Mouse (Mus musculus): ENCODE results near the gene Ddah1.

The Ddah1 gene

DNA sequence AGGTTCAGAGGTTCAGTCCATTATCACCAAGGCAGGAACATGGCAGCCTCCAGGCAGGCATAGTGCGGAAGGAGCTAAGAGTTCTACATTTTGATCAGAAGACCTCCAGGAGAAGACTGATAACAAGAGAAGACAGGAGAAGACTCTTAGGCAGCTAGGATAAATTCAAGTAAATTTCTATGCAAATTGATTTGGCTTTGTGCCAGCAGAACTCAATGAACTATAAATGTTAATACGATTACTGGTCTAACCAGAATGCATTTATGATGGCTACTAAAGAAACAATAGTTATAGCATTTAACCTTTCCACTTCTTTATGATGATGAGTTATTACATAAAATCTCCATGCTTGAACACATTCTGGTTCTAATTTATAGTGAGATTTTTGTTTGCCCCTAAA lies 87.8 kb downstream of the Ddah1 start:
- Histone ChIP-seq H3K4me1 (replicated peaks; ENCODE audit: low read depth, low read length) (no peaks in the 10 kb centered on the region), H3K4me3 (replicated peaks; ENCODE audit: low read length) (no peak overlapping the region), H3K36me3 (ENCODE audit: insufficient read depth, low read length) (no peaks in the 10 kb centered on the region), H3K27me3 (ENCODE audit: insufficient read depth, low read length) (no peaks in the 10 kb centered on the region), H3K9me3 (ENCODE audit: low read length) (no peaks in the 10 kb centered on the region)
- TF ChIP-seq POU5F1 (IDR thresholded peaks at IDR 0.05; ENCODE audit: borderline replicate concordance, low read length): no peak
- TF ChIP-seq NANOG (IDR thresholded peaks at IDR 0.05; ENCODE audit: borderline replicate concordance, low read length): no peak
- no peak for TF ChIP-seq CTCF (conservative IDR thresholded peaks at IDR 0.05; ENCODE audit: low read length)

DNA sequence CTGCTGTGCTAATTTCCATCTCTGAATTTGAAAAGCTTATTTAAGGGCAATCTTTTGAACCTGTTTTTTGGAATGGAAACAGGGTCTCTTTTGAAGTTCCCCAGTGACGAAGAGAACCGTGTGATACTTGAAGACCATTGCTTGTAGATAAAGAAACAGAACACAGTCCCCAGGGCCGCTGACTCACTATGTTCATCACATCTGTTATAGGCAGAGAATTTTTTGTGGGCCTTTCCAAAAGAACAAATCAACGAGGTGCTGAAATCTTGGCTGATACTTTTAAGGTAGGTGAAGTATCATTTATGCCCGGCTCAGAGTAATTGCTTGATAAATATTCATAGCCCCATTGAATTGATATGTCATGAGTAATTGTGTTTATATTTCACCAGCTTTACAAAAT lies 93.6 kb downstream of the Ddah1 start:
- no peak for TF ChIP-seq NANOG (IDR thresholded peaks at IDR 0.05; ENCODE audit: borderline replicate concordance, low read length)
- TF ChIP-seq CTCF (conservative IDR thresholded peaks at IDR 0.05; ENCODE audit: low read length): no peak
- no peak for TF ChIP-seq POU5F1 (IDR thresholded peaks at IDR 0.05; ENCODE audit: borderline replicate concordance, low read length)
- Histone ChIP-seq H3K27me3 (ENCODE audit: insufficient read depth, low read length) (no peaks in the 10 kb centered on the region), H3K4me1 (replicated peaks; ENCODE audit: low read depth, low read length) (no peaks in the 10 kb centered on the region), H3K36me3 (ENCODE audit: insufficient read depth, low read length) (0 out of 2 replicates have a peak, but pooled peaks cover 8% of the 10 kb centered on the region), H3K9me3 (ENCODE audit: low read length) (no peaks in the 10 kb centered on the region), H3K4me3 (replicated peaks; ENCODE audit: low read length) (no peak overlapping the region)

DNA sequence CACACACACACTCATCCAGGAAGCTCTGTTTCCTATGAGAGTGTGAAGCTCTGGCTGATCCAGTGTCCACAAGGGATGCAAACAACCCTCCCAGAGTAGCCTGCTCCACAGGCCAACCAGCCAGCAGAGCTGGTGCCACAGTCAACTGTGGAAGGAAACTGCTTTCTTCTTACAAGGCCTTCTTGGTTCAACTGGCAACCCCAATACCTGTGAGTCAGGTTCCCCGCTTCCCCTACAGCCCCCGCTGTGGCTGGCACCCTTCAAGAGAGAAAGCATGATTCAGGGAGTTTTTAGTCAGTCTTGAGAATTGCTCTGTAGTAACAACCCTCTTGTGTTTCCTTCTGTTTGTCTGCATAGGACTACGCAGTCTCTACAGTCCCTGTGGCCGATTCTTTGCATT lies 94.3 kb downstream of the Ddah1 start:
- Histone ChIP-seq H3K4me3 (replicated peaks; ENCODE audit: low read length) (no peak overlapping the region), H3K27me3 (ENCODE audit: insufficient read depth, low read length) (no peaks in the 10 kb centered on the region), H3K4me1 (replicated peaks; ENCODE audit: low read depth, low read length) (no peaks in the 10 kb centered on the region), H3K9me3 (ENCODE audit: low read length) (peaks cover 4% of the 10 kb centered on the region; the same call in 1 of the 2 replicates), H3K36me3 (ENCODE audit: insufficient read depth, low read length) (0 out of 2 replicates have a peak, but pooled peaks cover 8% of the 10 kb centered on the region)
- TF ChIP-seq POU5F1 (IDR thresholded peaks at IDR 0.05; ENCODE audit: borderline replicate concordance, low read length): no peak
- no peak for TF ChIP-seq NANOG (IDR thresholded peaks at IDR 0.05; ENCODE audit: borderline replicate concordance, low read length)

DNA sequence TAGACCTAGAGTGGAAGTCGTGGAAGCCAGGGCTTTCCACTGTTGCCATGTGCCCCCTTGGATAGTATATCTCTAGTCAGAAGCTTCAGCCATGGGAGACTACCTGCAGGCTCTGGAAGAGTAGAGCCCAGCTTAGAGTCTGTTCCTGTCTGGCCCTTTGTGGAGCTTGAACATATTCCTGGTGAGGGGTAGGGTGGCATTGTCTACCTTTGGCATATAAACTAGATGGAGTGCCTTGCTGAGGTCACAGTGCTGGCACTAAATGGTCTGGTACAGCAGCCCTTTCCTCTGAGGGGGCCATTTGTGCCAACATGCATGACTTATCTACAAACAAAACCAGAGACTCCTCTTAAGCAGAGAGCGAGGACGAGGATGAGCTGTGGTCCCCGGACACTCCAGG lies 95.2 kb downstream of the Ddah1 start:
- TF ChIP-seq POU5F1 (IDR thresholded peaks at IDR 0.05; ENCODE audit: borderline replicate concordance, low read length): no peak
- no peak for TF ChIP-seq NANOG (IDR thresholded peaks at IDR 0.05; ENCODE audit: borderline replicate concordance, low read length)
- TF ChIP-seq CTCF (conservative IDR thresholded peaks at IDR 0.05; ENCODE audit: low read length): no peak
- no peaks in the 10 kb centered on the region for H3K27me3 ChIP-seq (ENCODE audit: insufficient read depth, low read length)
- H3K4me3 ChIP-seq (replicated peaks; ENCODE audit: low read length): no peak overlapping the region
- H3K9me3 ChIP-seq (ENCODE audit: low read length): peaks cover 4% of the 10 kb centered on the region; the same call in 1 of the 2 replicates
- no peaks in the 10 kb centered on the region for H3K4me1 ChIP-seq (replicated peaks; ENCODE audit: low read depth, low read length)
- H3K36me3 ChIP-seq (ENCODE audit: insufficient read depth, low read length): 0 out of 2 replicates have a peak, but pooled peaks cover 8% of the 10 kb centered on the region

DNA sequence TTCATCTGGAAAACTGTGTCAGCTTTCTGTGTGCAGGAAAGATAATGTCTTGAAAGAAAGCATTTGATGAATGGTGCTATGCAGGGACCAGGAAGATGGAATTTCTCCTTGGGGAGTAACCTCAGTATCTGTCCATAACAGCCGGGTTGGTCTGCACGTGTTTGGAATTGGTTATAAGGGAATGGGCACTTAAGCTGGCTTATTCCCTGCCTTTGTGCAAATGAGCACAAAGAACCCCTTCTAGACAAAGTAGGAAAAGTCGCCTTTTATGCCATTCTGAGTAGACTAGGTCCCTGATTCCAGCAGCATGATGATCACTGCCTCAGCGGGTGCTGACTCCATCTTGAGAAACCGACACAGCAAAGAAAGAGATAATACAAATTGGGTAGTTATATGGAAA lies 96.0 kb downstream of the Ddah1 start:
- TF ChIP-seq NANOG (IDR thresholded peaks at IDR 0.05; ENCODE audit: borderline replicate concordance, low read length) (no peak), CTCF (conservative IDR thresholded peaks at IDR 0.05; ENCODE audit: low read length) (no peak), POU5F1 (IDR thresholded peaks at IDR 0.05; ENCODE audit: borderline replicate concordance, low read length) (no peak)

DNA sequence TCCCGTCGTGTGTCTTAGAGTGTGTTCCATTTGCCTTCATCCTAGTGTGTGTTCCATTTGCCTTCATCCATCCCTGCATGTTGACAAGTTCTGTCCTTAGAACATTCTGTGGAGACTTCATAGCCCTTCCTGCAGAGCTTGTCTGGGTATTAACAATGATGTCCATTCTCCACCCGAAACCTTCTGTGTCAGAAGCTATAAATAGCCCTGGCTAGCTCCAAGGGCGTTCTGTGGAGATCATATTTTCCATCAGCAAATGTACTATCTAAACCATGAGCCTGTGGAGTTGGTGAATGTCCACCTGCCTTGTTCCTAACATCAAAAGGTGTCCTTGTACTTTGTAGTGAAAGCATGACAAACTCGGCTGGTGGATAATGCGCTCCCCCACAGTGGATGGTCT lies 96.8 kb downstream of the Ddah1 start:
- TF ChIP-seq NANOG (IDR thresholded peaks at IDR 0.05; ENCODE audit: borderline replicate concordance, low read length): no peak
- no peak for TF ChIP-seq CTCF (conservative IDR thresholded peaks at IDR 0.05; ENCODE audit: low read length)
- TF ChIP-seq POU5F1 (IDR thresholded peaks at IDR 0.05; ENCODE audit: borderline replicate concordance, low read length): no peak
- Histone ChIP-seq H3K4me1 (replicated peaks; ENCODE audit: low read depth, low read length) (no peaks in the 10 kb centered on the region), H3K4me3 (replicated peaks; ENCODE audit: low read length) (no peak overlapping the region), H3K9me3 (ENCODE audit: low read length) (peaks cover 4% of the 10 kb centered on the region; the same call in 1 of the 2 replicates), H3K27me3 (ENCODE audit: insufficient read depth, low read length) (no peaks in the 10 kb centered on the region), H3K36me3 (ENCODE audit: insufficient read depth, low read length) (0 out of 2 replicates have a peak, but pooled peaks cover 8% of the 10 kb centered on the region)

More for the DNA sequence above, 96.0 kb downstream of the Ddah1 start:
- no peaks in the 10 kb centered on the region for H3K4me1 ChIP-seq (replicated peaks; ENCODE audit: low read depth, low read length)
- H3K27me3 ChIP-seq (ENCODE audit: insufficient read depth, low read length): no peaks in the 10 kb centered on the region
- 0 out of 2 replicates have a peak, but pooled peaks cover 8% of the 10 kb centered on the region for H3K36me3 ChIP-seq (ENCODE audit: insufficient read depth, low read length)
- H3K9me3 ChIP-seq (ENCODE audit: low read length): peaks cover 4% of the 10 kb centered on the region; the same call in 1 of the 2 replicates
- H3K4me3 ChIP-seq (replicated peaks; ENCODE audit: low read length): no peak overlapping the region

DNA sequence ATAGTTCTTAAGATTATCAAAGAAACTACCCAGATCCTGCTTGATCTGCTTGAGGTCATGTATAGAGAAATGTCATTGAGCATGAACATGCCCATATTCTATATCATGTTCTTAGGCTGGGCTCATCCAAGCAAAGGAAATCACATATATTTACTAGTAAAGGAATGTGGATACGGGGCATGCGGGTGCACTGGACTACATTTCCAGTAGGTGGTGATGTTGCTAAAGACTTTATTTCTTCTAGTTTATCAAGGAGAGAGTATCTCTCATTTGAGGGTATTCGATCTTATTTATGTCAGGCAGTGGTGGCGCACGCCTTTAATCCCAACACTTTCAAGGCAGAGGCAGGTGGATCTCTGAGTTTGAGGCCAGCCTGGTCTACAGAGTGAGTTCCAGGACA lies 99.9 kb downstream of the Ddah1 start:
- Histone ChIP-seq H3K9me3 (ENCODE audit: low read length) (peaks cover 4% of the 10 kb centered on the region; the same call in 1 of the 2 replicates), H3K27me3 (ENCODE audit: insufficient read depth, low read length) (no peaks in the 10 kb centered on the region), H3K36me3 (ENCODE audit: insufficient read depth, low read length) (0 out of 2 replicates have a peak, but pooled peaks cover 8% of the 10 kb centered on the region), H3K4me3 (replicated peaks; ENCODE audit: low read length) (no peak overlapping the region), H3K4me1 (replicated peaks; ENCODE audit: low read depth, low read length) (no peaks in the 10 kb centered on the region)
- TF ChIP-seq CTCF (conservative IDR thresholded peaks at IDR 0.05; ENCODE audit: low read length): 0 out of 2 replicates have a peak, but pooled peaks have one; percentile 20
- TF ChIP-seq NANOG (IDR thresholded peaks at IDR 0.05; ENCODE audit: borderline replicate concordance, low read length): no peak
- no peak for TF ChIP-seq POU5F1 (IDR thresholded peaks at IDR 0.05; ENCODE audit: borderline replicate concordance, low read length)

DNA sequence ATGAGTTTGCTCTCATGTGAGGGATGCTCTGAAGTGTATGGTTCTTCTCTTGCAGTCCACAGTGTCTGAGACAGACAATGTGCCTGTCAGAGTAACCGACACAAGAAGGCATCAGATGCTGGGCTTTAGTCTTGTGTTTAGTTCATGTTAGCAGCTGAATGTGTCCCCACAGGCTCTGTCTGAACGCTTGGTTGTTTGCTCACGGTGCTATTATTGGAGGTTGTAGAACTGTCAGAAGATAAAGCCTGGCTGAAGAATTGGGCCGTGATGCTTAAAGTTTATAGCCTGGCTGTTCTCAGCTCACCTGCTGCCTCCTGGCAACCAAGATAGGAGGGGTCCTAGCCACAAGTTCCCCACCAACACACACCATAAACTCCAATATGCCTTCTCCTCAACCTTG lies 104.0 kb downstream of the Ddah1 start:
- Histone ChIP-seq H3K27me3 (ENCODE audit: insufficient read depth, low read length) (no peaks in the 10 kb centered on the region), H3K4me1 (replicated peaks; ENCODE audit: low read depth, low read length) (peaks cover 9% of the 10 kb centered on the region), H3K4me3 (replicated peaks; ENCODE audit: low read length) (no peak overlapping the region), H3K9me3 (ENCODE audit: low read length) (0 out of 2 replicates have a peak, but pooled peaks cover under 1% of the 10 kb centered on the region), H3K36me3 (ENCODE audit: insufficient read depth, low read length) (no peaks in the 10 kb centered on the region)
- TF ChIP-seq CTCF (conservative IDR thresholded peaks at IDR 0.05; ENCODE audit: low read length) (no peak), NANOG (IDR thresholded peaks at IDR 0.05; ENCODE audit: borderline replicate concordance, low read length) (no peak), POU5F1 (IDR thresholded peaks at IDR 0.05; ENCODE audit: borderline replicate concordance, low read length) (no peak)
